Mouse (Mus musculus) liver, embryonic 14 days (tissue): ENCODE results near the gene Dtnbp1. TPM values are rescaled to one million over a fixed set of nuclear protein-coding genes. Genes with fewer than 3 reads are reported as not detected.

ENCODE experiments used
- polyA plus RNA-seq: library from polyadenylated mRNA; depleted of rRNA; stranded (reverse); fragments of >200 nt; gene quantifications from 2 replicates; pipeline ENCODE4 v1.2.3, GENCODE M21; 2012; rRNA removed

The Dtnbp1 gene
- polyA plus RNA-seq: 18.8 and 20.9 TPM in 2 replicates

GRCm38 (mm10) chr13:45001911-45002615 is at the start of gene Dtnbp1:
TSS of gene Dtnbp1 (minus strand) at chr13:45002147.

Other genes starting within 250 kb of the Dtnbp1 start
- not detected in 2 replicates for gene Gm9817, start 76.5 kb upstream of the Dtnbp1 start, polyA plus RNA-seq